Mouse (Mus musculus) duodenum, adult 2 months (tissue): ENCODE results near the gene Olfr1009. TPM values are rescaled to one million over a fixed set of nuclear protein-coding genes. Genes with fewer than 3 reads are reported as not detected.

Source experiments
- polyA plus RNA-seq: library from polyadenylated mRNA; depleted of rRNA; stranded (reverse); fragments of >200 nt; gene quantifications from 2 replicates; pipeline ENCODE4 v1.2.3, GENCODE M21; 2012; ENCODE audit warnings: low replicate concordance; rRNA removed

Gene Olfr1009
- not detected in 2 replicates for polyA plus RNA-seq

DNA sequence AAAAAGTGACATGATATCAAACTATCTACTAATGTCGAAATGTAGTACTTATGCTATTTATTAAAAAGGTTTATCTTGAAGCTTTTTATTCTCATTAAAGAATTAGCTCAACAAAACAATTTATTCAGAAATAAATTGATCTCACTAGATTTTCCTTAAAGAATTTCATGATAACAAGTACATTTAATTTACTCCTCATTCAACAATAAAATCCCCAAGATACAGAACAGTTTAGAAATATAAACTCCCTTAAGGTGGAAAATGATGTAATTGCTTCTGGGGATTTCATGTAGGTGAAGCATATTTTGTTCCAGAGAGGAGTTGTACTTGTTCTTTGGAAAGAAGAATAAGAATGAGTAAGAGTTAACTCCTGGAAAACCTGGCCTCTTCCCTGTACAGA lies at the start of gene Olfr1009:
Olfr1009 (plus strand) TSS at position 301 of the 400 bp plus-strand sequence.

DNA sequence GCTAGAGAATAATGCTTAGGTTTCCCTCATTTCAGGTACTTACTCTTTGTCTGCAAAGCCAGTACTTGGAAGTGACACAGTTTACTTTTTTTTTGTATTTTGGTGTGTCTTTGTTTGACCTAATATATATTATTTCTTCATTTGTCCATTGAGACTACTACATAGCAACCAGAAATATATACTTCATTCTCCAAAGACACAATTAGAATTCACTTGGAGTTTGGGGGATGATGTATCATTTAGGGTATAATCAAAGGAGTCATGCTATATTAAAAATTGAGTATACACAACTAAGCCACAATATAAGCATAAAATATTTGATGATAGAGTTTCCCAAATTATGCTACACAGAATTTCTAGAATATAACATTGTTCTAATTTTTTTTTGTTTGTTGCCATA lies 36.6 kb upstream of the Olfr1009 start, which contains the start of gene Olfr1006:
Olfr1006 (minus strand) TSS at position 101 of the 400 bp plus-strand sequence.

DNA sequence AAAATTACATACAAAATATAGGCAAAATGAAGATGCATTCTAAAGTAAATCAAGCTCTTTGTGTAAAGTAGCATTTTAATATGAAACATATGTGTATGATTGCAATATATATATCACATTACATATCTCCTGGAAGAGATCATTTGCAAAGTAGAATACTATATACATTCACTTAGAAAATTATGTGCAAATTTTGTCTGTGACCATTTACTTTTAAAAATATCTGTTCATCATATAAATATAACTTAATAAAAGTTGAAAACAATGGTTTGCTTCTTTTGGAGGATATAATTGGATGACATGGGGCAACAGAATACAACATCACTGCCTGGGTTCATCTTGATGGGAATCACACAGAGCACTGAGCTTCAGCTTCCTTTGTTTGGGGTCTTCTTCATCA lies 26.1 kb upstream of the Olfr1009 start, which contains the start of gene Olfr1008:
Olfr1008 (plus strand) TSS at position 301 of the 400 bp plus-strand sequence.

DNA sequence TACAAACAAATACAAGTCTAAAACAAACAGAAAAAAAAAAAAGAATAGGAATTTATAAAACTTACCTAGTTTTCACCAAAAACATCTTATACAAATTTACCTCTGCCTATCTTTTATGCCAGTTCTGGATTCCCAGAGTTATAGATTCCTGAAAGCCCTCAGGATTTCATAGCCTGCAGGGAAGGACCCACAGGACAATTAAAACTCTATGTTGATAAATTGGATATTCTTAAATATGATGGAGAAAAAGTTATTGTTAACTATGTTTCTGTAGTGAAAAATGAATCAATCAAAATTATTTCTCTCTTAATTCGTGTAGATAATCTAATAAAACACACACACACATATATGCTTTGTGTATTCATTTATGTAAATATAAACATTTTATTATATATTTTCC lies 47.4 kb downstream of the Olfr1009 start, which contains the start of gene Olfr1012:
Olfr1012 (minus strand) TSS at position 101 of the 400 bp plus-strand sequence.

DNA sequence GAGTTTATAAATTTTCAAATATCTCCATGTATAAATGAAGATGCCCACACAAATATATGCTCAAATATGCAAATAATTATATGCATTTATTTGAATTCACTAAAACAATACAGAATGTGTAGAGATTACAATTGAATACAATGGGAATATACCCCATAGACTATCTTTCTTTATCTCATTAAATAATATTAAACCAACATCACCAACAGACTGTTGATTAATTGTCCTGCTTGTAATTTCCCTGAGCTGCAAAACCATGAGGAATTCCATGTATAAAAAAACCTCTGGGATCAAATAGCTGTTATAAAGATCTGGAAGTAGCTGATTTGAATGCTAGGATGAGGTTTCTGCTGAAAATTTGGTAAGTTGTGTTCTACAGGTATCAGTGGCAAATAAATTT lies 51.6 kb downstream of the Olfr1009 start, which contains the start of gene Olfr1013:
Olfr1013 (plus strand) TSS at position 301 of the 400 bp plus-strand sequence.

DNA sequence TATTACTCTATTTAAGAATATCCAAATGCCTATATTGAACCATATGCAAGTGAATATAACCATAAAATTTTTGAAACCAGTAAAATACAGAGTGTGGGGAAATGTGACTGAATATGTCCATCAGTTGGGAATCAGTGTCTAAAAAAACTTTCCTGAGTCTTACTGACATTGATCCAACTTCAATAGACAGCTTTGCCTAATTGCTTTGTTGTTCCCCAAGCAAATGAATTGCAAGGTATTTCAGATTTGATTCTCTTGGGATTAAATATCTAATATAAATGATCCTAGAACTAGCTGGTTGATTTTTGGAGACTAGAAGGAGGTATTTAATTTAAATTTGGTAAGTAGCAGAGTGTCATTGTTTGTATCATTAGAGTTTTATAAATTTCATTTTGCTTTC lies 57.2 kb downstream of the Olfr1009 start, which contains the start of gene Olfr1014:
Olfr1014 (plus strand) TSS at position 301 of the 400 bp plus-strand sequence.

Other genes with a start within 250 kb of the Olfr1009 start
- gene 4833423E24Rik, start 196.4 kb upstream of the Olfr1009 start, polyA plus RNA-seq, result not detected in 2 replicates
- not detected in 2 replicates for gene Olfr996, start 136.2 kb upstream of the Olfr1009 start, polyA plus RNA-seq
- not detected in 2 replicates for gene Olfr998, start 126.5 kb upstream of the Olfr1009 start, polyA plus RNA-seq
- not detected in 2 replicates for gene Olfr1000, start 103.5 kb upstream of the Olfr1009 start, polyA plus RNA-seq
- gene Olfr1002, start 64.7 kb upstream of the Olfr1009 start, polyA plus RNA-seq, result not detected in 2 replicates
- gene Olfr154, start 51.0 kb upstream of the Olfr1009 start, polyA plus RNA-seq, result not detected in 2 replicates
- gene Olfr1006, start 36.7 kb upstream of the Olfr1009 start, polyA plus RNA-seq, result not detected in 2 replicates
- not detected in 2 replicates for gene Olfr1008, start 26.0 kb upstream of the Olfr1009 start, polyA plus RNA-seq
- not detected in 2 replicates for gene Olfr1012, start 47.3 kb downstream of the Olfr1009 start, polyA plus RNA-seq
- gene Olfr1013, start 51.7 kb downstream of the Olfr1009 start, polyA plus RNA-seq, result not detected in 2 replicates
- not detected in 2 replicates for gene Olfr1014, start 57.3 kb downstream of the Olfr1009 start, polyA plus RNA-seq
- not detected in 2 replicates for gene Olfr1015, start 66.6 kb downstream of the Olfr1009 start, polyA plus RNA-seq
- gene Olfr1016, start 87.1 kb downstream of the Olfr1009 start, polyA plus RNA-seq, result not detected in 2 replicates
- not detected in 2 replicates for gene Olfr1018, start 103.1 kb downstream of the Olfr1009 start, polyA plus RNA-seq
- gene Olfr1019, start 130.1 kb downstream of the Olfr1009 start, polyA plus RNA-seq, result not detected in 2 replicates
- not detected in 2 replicates for gene Olfr1020, start 131.6 kb downstream of the Olfr1009 start, polyA plus RNA-seq
- not detected in 2 replicates for gene Olfr1022, start 153.2 kb downstream of the Olfr1009 start, polyA plus RNA-seq
- not detected in 2 replicates for gene Olfr1023, start 170.2 kb downstream of the Olfr1009 start, polyA plus RNA-seq
- gene Olfr1024, start 189.6 kb downstream of the Olfr1009 start, polyA plus RNA-seq, result not detected in 2 replicates
- gene Olfr1025-ps1, start 199.8 kb downstream of the Olfr1009 start, polyA plus RNA-seq, result not detected in 2 replicates
- not detected in 2 replicates for gene Olfr1026, start 206.1 kb downstream of the Olfr1009 start, polyA plus RNA-seq
- gene Olfr1028, start 235.0 kb downstream of the Olfr1009 start, polyA plus RNA-seq, result not detected in 2 replicates